Mouse (Mus musculus): Measurements from ENCODE around the gene Dhx37. TPM values are rescaled to one million over a fixed set of nuclear protein-coding genes. Genes with fewer than 3 reads are reported as not detected.
"Not testable (repeated sequence)": the region's sequence is repeated elsewhere in the genome, so short reads cannot be mapped to it uniquely, and the experiment has no call there.

Gene Dhx37
- total RNA-seq, 2 experiments from 2014 or later: 16.3 to 21.9 TPM

DNA sequence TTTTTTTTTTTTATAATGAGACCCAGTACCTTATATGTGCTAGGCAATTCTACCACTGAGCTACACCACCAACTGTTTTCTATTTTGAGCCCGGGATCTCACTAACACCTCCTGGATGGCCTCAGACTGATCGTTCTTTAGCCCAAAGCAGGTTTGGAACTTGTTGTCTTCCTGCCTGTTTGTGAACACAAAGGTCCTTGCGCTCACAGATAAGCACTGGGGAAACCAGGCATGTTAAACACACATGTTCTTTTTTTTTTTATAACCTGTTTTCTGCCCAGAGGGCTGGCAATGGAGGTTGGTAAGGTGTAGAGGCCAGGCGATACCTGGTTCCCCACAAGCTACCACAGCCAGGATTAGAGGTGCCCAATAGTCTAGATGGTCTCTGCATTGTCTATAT lies 14.7 kb upstream of the Dhx37 start:
- DNase-seq: no peak

DNA sequence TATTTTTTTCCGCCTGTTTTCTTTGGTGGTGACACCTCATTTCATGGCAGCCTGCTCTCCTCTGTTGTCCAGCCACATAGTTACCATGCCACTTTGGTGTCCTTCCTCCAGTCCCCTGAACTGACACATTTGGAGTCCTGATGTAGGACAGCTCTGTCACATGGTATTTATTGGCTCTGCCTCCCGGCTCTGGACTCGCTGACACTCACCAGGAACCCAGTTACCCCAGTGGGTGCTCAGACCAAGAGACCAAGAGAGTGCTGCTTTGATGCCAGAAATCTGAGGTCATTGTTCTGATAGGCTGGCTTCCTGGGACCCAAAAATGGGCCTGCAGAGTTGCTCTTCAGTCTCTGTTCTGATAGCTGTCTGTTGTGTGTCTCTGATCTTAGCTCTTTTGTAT lies 14.1 kb upstream of the Dhx37 start:
- peak; percentile 46 to 50 for DNase-seq

DNA sequence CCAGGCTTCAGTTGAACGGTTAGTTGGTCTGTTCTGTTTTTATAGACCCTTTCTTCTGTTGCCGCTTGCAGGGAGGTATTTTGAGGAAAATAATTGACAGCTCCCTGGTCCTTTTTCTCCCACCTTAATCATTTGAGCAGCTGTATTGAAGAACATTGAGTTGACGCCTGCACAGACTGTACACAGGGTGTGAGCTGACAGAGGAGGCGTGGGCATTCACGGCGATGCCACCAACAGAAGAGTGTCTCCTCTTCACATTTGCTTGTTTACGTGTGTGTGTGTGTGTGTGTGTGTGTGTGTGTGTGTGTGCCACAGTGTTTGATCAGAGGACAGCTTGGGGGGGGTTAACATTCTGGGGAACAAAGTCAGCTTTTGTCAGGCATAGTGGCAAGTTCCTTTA lies 12.4 kb upstream of the Dhx37 start:
- no peak for DNase-seq

DNA sequence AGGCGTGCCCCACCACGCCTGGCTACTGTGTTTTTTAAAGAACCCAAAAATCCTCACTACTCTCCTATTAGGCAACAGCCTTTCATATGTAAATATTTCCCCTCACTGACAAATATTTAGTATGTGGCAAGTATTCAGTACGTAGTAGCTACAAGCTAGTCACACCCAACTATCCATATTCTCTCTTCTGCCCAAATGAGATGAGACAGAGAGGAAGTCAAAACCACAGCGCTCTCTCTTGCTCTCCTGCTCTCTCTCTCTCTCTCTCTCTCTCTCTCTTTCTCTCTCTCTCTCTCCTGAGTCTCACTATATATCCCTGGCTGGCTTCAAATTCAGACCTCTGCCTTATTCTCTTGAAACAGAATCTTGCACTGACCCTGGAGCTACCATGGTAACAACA lies 10.6 kb upstream of the Dhx37 start:
- no peak for DNase-seq

DNA sequence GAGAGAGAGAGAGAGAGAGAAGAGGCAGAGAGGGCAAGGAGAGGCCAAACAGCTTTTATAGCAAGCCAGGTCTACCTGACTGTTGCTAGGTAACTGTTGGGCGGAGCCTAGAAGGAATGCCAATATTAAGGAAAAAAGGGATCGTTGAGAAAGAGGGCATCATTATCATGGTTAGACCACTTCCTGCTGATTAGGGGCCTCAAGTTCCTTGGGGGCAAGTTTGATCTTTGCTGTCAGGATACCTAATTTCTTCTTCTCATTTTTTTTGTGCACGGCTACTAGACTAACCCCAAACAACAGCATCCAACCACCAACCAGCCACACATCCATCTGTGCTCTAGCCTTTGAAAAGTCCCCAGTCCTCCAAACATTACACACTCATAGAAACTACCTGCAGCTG lies 10.0 kb upstream of the Dhx37 start:
- DNase-seq: no peak

DNA sequence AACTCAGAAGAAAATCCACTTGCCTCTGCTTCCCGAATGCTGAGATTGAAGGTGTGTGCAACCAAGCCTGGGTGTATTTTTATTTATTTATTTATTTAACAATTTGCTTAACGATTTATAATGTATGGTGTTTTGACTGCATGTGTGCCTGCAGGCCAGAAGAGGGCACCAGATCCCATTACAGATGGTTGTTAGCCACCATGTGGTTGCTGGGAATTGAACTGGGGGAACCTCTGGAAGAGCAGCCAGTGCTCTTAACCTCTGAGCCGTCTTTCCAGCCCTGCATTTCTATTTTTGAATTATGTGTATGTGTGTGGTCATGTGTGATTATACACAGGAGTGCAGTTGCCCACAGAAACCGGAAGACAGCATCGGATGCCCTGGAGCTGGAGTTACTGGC lies 9.4 kb upstream of the Dhx37 start:
- no peak for DNase-seq

DNA sequence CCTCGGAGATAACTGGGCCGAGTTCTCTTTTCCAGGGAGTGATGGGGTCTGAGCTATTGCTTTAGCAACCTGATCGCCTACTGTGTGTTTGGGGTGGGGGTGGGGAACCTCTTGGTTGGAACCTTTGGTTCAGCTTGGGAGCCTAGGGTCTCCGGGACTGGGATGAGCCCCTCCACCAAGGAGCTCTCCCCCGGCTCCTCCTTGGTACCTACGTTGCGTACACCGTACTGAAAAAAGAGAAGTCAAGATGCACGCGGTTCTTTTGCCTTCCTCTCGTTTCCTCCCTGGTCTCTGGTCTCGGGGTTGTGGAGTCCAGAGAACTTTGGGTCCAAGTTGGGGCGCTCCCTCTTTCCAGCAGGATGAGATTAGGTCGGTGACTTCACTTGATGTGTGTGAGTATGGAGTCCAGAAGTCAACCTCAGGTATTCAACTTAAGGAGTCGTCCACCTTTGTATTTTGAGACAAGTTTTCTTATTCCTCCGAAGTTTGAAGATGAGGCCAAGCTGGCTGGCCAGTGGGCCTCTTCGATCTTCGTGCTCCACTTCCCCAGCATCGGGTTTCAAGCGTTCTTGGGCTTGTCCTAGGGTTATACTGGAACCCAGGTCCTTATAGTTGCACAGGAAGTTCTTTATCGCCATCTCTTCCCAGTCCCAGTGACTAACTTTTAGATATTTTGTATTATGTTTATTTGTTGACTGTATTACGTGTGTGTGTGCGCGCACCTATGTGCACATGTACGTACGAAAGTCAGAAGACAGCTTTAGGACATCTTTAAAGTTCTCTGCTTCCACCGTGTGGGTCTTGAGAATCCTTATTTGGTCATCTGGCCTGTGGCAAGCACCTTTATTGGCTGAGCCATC lies 8.4 kb upstream of the Dhx37 start:
- no peak for DNase-seq

DNA sequence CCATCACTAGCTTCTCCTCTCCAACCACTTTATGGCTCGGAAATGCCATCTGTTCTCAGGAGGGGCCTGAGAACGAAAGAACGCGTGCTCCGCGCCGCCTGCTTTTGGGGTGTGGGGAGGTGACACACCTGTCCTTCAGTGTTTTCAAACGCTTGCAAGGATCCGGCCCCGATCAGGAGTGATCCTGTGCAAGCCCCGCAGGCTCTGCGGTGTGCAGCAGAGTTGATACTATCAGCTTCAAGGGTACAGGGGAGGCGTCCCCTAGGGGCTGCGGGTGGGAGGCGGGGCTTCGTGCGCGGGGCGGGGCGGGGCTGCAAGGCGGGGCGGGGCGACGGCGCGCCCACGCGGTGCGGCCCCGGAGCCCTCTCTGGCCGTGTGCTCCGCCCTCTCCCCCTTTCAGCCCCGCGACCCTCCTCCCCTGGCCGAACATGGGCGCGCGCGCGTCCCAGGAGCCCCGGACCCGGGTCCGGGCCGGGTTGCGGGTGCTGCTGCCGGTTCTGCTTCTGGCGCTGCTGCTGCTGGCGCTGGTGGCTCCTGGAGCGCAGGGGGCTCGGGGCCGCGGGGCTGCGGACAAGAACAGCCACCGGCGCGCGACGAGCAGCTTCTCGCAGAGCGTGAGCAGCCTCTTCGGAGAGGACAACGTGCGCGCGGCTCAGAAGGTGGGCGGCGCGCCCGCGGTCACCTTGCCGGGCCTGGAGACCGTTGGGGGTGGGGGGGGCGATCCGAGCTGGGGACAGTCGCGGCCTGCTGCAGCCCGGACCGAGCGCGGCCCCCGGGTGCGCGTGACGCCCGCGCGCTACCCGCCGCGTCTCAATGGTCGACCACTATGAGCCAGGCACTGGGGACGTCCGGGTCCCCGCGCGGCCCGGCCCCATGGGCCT lies 7.6 kb upstream of the Dhx37 start, which contains the start of gene Bri3bp:
Gene Bri3bp (plus strand): TSS at position 335 of the 881 bp plus-strand sequence.
- peak; percentile 63 to 78 for DNase-seq

DNA sequence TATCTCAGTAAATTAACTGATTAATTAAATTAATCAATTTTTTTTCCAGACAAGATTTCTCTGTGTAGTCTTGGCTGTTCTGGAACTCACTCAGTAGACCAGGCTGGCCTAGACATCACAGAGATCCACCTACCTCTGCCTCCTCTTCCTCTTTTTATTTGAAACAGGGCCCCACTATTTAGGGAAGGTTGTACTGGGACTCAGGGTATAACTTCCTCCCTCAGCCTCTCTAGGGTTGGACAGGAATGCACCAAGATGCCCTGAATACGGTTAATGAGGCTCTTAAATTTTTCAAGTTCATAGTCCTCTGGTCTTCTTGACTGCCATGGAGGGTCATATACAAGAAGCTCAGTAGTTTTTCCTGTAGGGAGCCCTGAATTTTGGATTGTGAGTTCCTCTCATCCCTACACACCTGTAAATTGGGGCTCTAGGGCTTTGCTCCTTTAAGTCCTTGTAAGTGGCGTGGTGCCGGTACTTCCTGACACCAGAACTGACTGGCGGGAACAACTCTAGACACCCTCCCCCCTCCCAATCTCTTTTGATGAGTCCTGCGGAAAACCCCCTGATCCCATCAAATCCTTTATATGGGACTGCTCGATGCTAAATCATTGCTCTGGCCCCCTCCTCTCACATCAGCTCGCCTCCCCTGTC lies 6.8 kb upstream of the Dhx37 start:
- DNase-seq: no peak

DNA sequence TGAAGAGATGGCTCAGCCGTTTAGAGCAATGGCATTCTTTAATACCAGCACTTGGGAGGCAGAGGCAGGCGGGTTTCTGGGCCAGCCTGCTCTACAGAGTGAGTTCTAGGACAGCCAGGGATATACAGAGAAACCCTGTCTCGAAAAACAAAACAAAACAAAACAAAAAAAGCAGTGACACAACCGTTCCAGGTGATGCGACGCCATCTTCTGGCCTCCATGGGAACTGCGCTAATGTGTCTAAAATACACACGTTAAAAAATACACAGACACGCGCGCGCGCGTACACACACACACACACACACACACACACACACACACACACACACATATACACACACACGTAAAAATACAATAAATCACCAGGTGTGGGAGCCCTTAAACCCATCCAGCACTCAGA lies 426 bp upstream of the Dhx37 start:
- DNase-seq: not testable (repeated sequence)

DNA sequence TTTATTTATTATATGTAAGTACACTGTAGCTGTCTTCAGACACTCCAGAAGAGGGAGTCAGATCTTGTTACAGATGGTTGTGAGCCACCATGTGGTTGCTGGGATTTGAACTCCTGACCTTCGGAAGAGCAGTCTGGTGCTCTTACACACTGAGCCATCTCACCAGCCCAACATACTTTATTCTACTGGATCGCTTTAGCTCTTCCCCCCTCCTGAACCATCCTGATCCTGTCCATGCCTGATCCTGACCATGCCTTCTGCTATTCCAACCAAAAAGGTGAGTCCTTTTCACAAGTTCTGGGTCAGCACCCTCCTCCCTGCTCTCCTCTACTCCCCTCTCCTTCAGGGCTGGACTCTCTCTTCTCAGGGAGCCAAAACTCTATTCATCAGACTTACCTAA lies 1.6 kb downstream of the Dhx37 start:
- DNase-seq: not testable (repeated sequence)

DNA sequence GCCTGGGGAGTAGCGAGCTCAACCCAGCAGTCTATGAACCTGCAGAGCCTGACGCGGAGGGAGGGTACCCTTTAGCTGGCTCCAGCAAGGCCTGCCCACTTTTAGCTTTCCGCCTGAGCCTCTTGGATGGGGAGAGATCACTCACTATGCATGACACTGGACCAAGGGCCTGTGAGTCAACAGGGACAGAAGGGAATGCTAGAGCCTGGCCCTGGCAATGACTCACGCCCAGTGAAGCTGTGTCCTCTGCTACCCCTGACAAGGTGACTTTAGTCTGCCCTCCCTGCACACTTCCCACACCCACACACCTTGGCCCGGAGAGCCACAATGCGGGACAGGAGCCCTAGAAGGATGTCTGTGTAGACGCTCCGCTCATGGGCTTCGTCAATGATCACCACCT lies 7.6 kb downstream of the Dhx37 start:
- DNase-seq: peak; percentile 64 to 72

DNA sequence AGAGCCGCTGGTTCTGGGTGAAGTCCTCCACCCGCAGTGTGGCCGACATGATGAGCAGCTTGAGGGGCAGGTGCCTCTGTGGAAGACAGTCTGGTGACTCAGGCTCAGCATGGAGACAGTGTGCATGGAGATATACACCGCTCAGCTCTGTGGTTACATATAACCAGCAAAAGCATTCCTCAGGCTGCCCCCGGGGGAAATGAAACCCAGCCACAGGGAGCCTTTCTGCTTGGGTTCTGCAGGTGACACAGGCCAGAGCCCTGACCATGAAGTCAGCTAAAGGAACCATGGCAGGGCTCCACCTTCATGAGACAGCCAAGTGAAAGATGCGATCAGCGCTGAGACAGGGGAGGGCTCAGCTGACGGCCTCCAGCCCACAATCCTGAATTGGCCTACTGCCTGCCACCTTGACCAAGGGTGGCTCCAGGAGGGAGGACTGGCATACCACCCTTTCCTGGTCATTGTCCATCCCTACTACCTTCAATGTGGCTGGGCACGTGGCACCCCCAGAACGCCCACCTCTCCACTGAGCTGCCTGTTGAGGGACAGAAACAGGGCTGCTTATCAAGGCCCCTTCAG lies 8.1 kb downstream of the Dhx37 start:
- no peak for DNase-seq

DNA sequence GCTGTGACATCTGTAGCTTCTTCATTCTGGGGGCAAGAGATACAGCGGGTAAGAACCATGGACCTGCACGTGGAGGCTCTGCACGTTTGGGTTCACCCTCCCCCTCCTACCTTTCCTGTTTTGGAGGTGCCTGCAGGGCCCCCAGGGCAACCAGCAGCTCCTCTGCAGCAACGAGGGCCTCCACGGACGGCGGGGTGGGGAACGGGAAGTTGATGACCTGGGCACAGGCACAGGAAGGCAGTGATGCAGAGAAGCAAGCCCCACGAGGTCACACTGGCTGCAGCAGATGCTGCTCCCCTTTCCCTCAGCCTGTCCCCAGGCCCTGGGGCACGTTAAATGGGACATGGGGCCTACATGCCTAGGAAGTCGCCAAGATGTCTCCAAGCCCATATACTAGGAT lies 14.8 kb downstream of the Dhx37 start:
- DNase-seq: no peak

DNA sequence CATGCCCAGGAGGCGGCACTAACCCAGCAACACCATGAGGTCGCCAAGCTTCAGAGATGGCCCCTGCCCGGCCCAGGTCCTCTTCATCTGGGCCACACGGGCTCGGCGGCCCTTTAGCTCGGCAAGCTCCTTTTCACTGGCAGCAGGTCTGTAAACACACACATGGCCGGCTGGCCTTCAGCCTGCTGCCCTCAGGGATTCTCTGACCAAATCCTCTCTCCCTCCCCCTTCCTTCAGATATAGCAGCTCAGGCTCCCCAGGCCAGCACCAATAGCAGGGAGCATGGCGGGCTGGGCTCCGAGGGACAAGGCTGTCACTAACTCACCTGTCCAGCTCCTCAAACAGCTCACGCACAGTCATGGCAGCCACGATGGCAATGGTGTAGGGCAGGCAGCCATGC lies 15.3 kb downstream of the Dhx37 start:
- no peak for DNase-seq

DNA sequence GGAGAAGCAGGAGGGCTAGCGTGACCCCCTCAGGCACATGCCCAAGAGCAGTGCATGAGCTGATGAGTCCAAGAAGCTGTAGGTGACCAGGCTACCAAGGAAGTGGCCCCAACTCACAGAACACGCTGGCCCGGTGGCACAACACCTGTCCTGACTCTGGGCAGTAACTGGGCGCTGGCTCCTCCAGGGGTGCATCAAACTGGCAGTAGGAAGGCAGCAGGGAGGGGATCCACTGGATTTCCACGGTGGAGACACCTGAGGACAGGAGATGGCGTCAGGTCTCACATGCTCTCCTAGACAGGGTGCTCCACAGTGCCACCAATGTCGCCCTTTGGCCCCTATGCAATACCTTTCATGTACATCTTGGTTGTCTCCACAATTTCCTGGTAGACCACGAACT lies 17.7 kb downstream of the Dhx37 start:
- no peak for DNase-seq

DNA sequence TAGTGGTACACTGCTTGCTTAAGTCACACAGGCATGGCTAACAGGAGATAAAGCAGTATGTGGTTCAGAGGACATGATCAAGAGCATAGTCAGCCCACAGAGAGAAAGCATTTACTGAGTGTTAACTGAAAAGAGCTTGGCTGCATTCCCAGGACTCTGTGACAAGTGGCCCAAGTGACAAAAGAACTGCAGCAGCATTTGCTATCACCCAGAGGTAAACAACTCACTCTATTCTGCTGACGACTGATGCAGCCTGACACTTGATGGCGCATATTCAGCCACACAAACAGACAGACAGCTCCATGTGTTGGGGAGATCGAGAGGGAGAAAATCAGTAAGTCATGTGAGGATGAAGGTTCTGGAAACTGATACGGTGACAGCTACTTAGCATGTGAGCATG lies 20.2 kb downstream of the Dhx37 start:
- no peak for DNase-seq

DNA sequence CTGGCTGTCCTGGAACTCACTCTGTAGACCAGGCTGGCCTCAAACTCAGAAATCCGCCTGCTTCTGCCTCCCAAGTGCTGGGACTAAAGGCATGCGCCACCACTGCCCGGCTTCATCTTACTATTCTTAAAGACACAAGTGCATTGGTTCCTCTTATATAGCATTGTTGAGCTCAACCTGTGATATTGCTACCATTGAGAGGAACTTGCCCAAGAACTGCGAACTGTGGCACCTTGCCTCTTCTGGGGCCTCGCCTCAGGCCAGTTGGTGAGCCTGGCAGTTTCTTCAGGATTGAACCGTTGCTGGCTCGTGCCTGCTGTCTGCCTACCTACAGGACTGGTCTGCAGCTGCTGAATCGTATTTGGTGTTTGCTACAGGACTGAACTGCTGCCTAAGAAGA lies 21.4 kb downstream of the Dhx37 start:
- not testable (repeated sequence) for DNase-seq

DNA sequence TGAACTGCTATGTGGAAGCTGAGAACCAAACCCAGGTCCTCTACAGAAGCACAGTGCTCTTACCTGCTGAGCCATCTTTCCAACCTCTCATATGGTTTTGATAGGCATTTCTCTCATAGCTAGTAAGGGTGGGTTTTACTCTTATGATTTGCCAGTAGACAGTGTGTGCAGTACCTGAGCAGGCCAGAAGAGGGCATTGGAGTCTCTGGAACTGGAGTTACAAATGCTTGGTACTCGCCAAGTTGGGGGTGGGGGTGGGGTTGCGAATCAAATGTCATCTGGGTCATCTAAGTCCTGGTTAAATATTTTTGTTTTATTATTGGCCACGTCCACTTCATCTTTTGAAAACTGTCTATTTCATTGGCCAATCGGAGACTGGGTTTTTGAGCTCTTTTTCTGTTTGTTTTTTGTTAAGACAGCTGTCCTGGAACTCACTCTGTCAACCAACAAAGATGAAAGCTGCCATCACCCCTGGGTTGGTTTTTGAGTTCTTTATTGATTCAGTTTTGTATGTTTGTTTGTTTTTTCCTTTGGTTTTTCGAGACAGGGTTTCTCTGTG lies 21.9 kb downstream of the Dhx37 start:
- DNase-seq: peak; percentile 78 to 82

DNA sequence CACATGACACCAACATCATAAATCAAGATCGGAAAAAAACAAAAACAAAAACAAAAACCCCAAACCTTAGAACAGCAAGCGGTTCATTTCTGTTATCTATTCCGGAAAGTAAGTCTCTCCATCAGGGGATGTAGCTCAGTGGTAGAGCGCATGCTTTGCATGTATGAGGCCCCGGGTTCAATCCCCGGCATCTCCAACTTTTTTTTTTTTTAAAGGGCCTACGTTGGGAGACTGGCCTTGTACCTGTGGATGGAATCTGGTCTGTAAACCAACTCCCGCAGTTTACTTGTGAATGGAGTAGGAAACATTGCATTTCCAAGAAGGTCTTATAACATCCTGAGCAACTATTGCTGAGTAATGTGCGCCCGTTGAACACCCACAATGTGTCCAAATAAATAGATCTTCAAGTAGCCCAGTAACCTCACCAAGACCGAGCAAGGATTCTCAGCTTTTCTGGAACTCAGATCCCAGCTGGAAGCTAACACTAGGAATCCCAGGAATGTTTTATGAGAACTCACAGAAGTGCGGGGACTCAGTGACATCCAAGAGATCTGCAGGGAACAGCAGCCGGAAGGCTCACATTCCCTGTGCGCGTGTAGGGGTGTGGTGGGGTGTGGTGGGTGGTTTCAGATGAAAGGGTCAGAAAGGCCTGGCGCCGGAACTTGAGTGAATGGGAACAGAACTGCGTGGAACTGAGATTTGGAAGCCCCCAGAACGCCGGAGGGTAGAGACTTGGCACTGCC lies 24.4 kb downstream of the Dhx37 start:
- no peak for DNase-seq

DNA sequence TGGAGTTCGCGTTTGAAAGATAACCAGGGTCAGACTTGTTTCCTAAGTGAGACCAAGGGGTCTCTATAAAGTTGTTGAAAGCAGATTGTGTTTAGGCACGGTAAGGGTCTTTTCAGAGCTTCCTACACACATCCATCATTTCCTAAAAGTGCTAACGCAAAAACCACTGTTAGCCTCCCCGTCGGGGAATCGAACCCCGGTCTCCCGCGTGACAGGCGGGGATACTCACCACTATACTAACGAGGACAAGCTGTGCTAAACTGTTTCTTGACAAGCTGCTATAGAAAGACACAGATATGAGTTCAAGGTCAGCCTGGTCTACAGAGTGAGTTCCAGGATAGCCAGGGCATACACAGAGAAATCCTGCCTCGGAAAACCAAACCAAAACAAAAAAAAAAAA lies 25.1 kb downstream of the Dhx37 start:
- DNase-seq: peak; percentile 87 to 90
